Mouse (Mus musculus): ENCODE data around the gene Fbxo46. TPM values are rescaled to one million over a fixed set of nuclear protein-coding genes. Genes with fewer than 3 reads are reported as not detected.
A peak's percentile ranks its signal among the peaks of the same experiment; 100 is the strongest.
"Not testable (repeated sequence)": the region's sequence is repeated elsewhere in the genome, so short reads cannot be mapped to it uniquely, and the experiment has no call there.

Gene Fbxo46
- total RNA-seq, 2 experiments from 2014 or later, result 11.5 to 13.9 TPM

- DNase-seq (ENCODE audit: low spot score in 2 of 2), result no peak
Measured at GRCm38 (mm10) chr7:19129396-19129795, 9.7 kb downstream of the Fbxo46 start.

GRCm38 (mm10) chr7:19130657-19131056 lies 11.0 kb downstream of the Fbxo46 start:
- no peak for DNase-seq (ENCODE audit: low spot score in 2 of 2)

GRCm38 (mm10) chr7:19131324-19131848 lies 11.7 kb downstream of the Fbxo46 start:
- peak; percentile 94 to 97 for DNase-seq (ENCODE audit: low spot score in 2 of 2)

GRCm38 (mm10) chr7:19136168-19136567 lies 16.5 kb downstream of the Fbxo46 start:
- DNase-seq (ENCODE audit: low spot score in 2 of 2), result no peak

GRCm38 (mm10) chr7:19136673-19137334 lies 17.1 kb downstream of the Fbxo46 start:
- peak in 1 of 2 experiments; percentile 36 for DNase-seq (ENCODE audit: low spot score in 2 of 2)

- peak; percentile 74 to 76 for DNase-seq (ENCODE audit: low spot score in 2 of 2)
Measured at GRCm38 (mm10) chr7:19137380-19137779, 17.7 kb downstream of the Fbxo46 start.

- DNase-seq (ENCODE audit: low spot score in 2 of 2), result no peak
Measured at GRCm38 (mm10) chr7:19146793-19147192, 27.1 kb downstream of the Fbxo46 start.

GRCm38 (mm10) chr7:19147497-19148045 lies 27.9 kb downstream of the Fbxo46 start:
- DNase-seq (ENCODE audit: low spot score in 2 of 2), result no peak

GRCm38 (mm10) chr7:19148180-19148874 lies 28.7 kb downstream of the Fbxo46 start:
- no peak for DNase-seq (ENCODE audit: low spot score in 2 of 2)

- peak; percentile 97 for DNase-seq (ENCODE audit: low spot score in 2 of 2)
Measured at GRCm38 (mm10) chr7:19148875-19149541, 29.3 kb downstream of the Fbxo46 start, which contains the start of gene Qpctl. TSS of gene Qpctl (minus strand) at chr7:19149291.

GRCm38 (mm10) chr7:19149626-19150025 lies 30.0 kb downstream of the Fbxo46 start, which contains the start of gene Snrpd2:
TSS of gene Snrpd2 (plus strand) at chr7:19149722.
- DNase-seq (ENCODE audit: low spot score in 2 of 2), result peak; percentile 96 to 97

- not testable (repeated sequence) for DNase-seq (ENCODE audit: low spot score in 2 of 2)
Measured at GRCm38 (mm10) chr7:19151121-19151520, 31.5 kb downstream of the Fbxo46 start.

- DNase-seq (ENCODE audit: low spot score in 2 of 2), result no peak
Measured at GRCm38 (mm10) chr7:19154796-19155195, 35.1 kb downstream of the Fbxo46 start.

GRCm38 (mm10) chr7:19155825-19156475 lies 36.3 kb downstream of the Fbxo46 start:
- DNase-seq (ENCODE audit: low spot score in 2 of 2), result no peak

- peak; percentile 95 to 96 for DNase-seq (ENCODE audit: low spot score in 2 of 2)
Measured at GRCm38 (mm10) chr7:19157160-19157800, 37.6 kb downstream of the Fbxo46 start.

- DNase-seq (ENCODE audit: low spot score in 2 of 2), result no peak
Measured at GRCm38 (mm10) chr7:19158601-19159000, 38.9 kb downstream of the Fbxo46 start.

- no peak for DNase-seq (ENCODE audit: low spot score in 2 of 2)
Measured at GRCm38 (mm10) chr7:19159411-19159810, 39.8 kb downstream of the Fbxo46 start.

GRCm38 (mm10) chr7:19160115-19160514 lies 40.5 kb downstream of the Fbxo46 start:
- no peak for DNase-seq (ENCODE audit: low spot score in 2 of 2)

GRCm38 (mm10) chr7:19162928-19163327 lies 43.3 kb downstream of the Fbxo46 start:
- no peak for DNase-seq (ENCODE audit: low spot score in 2 of 2)

- no peak for DNase-seq (ENCODE audit: low spot score in 2 of 2)
Measured at GRCm38 (mm10) chr7:19163752-19164151, 44.1 kb downstream of the Fbxo46 start.
